Mouse (Mus musculus) lung, adult 18-20 months (tissue): ENCODE measurements around the gene Perp.

Experiments
- DNase-seq, 2 experiments: peaks; one replicate each; pipeline ENCODE4 v3.0.0; 2022; ENCODE audit warnings: mixed read lengths in 2 of 2

Gene Perp

DNA sequence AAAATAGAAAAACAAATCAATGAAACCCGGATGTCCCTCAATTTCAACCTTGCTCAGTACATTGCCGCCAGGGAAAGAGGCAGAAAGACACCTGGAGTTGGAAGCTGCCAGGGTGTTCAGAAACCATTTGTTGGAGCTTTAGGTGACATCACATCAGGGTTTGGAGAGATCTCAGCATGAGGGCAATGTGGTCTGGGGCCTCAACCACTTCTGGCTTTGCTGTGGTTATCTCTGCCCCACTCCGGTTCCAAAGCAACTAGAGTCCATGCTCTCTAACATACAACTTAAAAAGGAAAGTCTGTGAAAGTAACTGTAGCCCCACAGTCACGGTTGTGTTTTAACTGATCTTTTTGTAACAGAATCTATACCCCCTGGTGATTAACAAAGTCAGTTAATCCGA lies 19.9 kb downstream of the Perp start:
- no peak for DNase-seq

DNA sequence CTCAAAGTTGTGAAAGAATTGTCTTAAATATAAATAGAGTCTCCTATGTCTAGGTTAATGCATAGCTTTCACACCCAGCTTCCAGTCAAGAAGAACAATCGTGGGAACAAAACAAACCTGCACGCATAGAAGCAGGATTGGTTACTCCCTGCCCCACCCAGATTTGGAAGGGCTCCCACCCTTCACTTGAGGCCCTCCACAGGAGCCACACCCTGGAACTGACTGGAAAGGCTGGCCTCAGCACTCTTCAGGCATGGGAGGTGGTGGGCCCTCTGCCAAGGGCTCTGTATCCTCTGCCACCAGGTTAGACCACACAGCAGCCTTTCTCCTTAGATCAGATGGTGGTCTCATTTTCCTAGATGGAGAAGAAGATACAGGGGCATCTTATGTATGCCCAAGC lies 26.2 kb downstream of the Perp start:
- DNase-seq = peak in 1 of 2 experiments; percentile 31

DNA sequence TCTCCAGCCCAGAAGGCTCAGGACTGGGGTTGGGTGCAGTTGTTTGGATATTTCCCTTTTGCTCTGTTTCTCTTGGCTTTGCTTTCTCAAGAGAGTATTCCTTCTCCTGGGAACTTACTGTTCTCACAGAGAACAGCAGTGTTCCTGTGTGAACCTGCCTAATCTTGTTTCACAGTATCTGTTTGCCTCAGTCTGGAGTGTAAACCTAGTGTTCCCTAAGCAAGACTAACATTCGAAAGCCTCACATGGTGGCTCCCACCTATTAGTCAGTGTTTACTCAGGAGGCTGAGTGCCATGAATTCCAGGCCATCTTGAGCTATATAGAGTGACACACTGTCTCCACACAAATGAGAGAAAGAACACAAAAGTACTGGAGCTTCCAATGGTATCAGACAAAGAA lies 31.4 kb downstream of the Perp start:
- peak in 1 of 2 experiments; percentile 33 for DNase-seq

DNA sequence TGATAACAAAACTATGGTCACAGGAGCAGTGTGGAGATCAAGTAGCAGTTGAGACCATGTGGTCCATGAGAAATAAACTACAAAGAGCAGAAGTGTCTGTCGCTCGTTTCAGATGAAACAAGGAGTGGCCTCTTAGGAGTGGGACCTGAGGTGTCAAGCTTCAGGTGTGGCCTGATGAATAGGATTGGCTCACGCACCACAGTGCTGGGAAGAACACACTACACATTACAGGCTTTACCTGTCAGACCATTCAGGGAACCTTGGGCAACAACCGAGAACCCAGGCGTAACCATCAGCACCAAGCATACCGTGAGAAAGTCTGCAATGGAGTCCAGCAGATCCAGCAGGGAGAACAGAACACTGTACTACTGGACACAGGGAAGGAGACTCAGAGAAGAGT lies 33.3 kb downstream of the Perp start:
- no peak for DNase-seq

DNA sequence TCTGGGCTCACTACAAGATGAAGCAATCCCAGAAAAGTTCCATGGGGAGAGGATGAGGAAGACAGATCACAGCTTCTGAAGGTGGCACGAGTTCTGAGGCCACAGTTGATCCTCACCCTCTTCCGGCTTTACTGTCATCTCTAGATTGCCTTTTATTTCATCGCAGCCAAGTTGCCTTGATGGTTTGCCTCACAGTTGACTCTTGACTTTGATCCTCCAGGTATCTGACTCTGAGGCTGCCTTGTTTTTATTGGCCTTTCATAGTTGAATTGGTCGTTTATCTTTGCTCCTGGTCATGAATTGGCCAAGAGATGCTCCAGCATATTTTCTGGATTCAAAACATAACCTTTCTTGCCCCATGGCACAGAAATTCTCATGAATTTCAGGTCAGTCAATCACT lies 34.3 kb downstream of the Perp start:
- DNase-seq = no peak

DNA sequence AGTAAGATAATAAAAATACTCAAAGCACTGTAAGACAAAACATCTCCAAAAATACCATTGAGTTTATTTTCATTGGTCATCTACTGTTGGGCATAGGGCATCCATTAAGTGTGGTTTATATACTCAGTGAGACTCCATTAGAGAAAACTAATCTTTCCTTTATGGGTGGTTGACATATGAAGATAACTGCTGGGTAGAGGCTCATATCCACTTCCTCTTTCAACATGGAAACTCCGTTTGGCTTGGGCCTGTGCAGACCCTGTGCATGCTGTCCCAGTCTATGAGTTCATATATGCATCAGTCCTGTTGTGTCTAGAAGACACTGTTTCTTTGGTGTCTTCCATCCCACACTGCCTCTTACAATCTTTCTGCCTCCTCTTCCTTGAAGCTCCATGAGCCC lies 34.9 kb downstream of the Perp start:
- no peak for DNase-seq

DNA sequence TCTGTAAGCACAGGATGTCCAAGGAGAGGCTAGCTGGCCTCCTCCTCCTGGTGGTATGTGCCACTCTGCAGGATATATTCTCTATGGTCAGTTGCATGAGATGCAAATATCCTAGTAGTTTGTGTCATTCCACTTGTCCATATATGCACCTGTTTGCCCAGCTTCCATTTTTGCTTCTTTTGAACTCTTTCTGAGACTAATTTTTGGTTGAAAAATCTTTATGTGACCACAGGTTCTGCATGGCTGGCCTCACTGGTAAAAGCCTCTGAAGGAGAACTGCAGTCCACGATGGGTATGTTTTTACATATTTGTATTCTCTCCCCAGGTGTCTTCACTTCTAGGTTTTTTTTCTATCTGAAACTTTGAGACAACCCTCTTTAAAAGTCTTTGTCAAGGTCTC lies 37.4 kb downstream of the Perp start:
- no peak for DNase-seq

DNA sequence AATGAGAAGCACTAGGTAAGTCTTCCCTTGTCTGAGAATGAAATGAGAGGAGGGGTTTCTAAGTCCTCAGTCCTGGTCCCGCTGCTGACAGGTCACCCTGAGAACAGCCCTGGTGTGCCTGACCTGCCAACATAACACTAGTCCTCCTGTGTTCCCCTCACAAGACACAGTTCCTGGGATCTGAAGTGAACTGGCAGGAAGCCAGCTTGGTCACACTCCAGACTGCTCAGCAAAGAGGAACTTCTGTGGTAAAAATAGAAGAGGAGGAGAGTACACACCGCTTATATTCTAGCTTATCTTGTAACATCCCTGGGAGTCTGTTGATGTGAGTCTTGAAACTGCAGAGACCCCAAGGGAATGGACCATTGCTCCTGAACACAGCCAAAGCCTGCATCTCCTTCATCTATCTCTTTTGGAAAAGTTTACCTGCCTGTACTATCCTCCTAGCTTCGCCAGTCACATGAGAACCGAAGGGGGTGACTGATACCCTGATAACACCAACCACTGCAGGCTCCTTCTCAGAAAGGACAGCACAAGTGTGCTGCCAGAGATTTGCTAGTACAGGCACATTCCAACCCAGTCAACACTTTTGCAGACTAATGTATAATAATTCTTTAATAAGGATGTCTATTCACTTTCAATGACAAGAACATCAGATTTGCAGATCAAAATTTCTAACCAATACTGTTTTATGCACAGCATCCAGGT lies 42.3 kb downstream of the Perp start:
- DNase-seq = peak; percentile 51 to 56

DNA sequence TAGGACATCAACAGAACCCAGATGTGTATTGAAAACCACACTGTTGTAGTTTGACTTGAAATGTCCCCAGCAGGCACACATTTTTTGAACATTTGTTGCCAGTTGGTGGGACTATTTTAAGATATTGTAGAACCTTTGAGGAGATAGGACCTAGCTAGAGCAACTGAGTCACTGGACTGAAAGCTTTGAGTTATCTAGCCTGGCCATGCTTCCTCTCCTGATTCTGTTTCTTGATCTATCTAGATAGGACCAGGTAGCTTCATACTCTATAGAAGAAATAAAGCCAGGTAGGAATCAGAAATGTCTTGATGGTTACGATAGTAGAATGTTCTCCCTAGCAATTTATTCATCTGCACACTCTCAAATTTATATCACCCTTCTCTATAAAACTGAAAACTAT lies 43.9 kb downstream of the Perp start:
- no peak for DNase-seq

DNA sequence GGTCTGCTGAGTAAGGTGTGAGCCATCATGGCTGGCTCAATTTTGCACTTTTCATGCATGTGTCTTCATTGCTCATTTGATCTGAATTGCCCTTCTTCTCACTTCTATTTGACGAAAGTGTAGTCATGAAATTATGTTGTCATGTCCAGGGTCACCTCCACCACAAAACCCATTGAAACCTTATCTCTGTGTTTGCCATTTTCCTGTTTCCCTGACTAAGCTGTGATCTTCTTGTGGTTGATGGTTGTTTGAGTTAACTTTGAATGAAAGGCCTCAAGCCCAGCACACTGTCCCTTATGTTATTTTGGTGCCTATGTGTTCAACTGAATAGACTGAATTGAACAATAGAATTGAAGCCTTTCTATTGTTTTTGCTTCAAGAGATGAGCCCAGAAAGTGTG lies 44.4 kb downstream of the Perp start:
- DNase-seq = no peak

DNA sequence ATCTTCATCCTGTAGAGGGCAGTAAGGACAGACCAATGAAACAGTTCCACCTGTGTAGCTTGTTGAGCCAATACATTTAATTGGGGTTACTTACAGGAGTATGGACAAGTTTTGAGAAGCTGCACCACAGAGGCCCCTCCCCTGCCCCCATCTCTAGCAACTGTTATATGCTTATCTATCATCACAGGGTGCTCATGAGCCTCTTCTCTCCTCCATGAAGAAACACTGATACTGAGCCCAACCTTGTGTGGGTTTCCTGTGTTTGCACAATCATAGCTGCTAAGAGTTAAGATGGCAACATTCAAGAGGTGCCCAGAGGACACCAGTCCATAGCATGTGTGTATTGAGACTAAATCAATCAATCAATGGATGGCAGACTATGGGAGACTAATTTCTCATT lies 46.3 kb downstream of the Perp start:
- DNase-seq = no peak

DNA sequence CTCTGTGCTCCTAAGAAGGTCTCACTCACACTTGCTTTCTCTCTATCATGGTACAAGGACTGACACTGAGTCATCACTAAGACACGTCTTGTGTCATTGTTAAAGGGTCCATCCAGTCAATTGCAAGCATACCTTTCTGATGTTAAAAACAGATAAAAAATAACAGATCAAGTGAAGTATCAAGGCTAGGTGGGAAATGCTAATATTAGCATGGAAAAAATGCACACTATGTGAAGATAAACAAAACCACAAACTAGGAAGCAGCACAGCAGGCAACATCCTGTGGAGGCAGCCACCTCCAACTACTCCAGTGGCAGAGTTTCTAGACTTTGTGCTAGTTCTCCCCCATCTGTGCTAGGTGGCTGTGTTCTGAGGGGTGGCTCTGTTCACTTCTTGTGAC lies 47.3 kb downstream of the Perp start:
- DNase-seq = no peak

DNA sequence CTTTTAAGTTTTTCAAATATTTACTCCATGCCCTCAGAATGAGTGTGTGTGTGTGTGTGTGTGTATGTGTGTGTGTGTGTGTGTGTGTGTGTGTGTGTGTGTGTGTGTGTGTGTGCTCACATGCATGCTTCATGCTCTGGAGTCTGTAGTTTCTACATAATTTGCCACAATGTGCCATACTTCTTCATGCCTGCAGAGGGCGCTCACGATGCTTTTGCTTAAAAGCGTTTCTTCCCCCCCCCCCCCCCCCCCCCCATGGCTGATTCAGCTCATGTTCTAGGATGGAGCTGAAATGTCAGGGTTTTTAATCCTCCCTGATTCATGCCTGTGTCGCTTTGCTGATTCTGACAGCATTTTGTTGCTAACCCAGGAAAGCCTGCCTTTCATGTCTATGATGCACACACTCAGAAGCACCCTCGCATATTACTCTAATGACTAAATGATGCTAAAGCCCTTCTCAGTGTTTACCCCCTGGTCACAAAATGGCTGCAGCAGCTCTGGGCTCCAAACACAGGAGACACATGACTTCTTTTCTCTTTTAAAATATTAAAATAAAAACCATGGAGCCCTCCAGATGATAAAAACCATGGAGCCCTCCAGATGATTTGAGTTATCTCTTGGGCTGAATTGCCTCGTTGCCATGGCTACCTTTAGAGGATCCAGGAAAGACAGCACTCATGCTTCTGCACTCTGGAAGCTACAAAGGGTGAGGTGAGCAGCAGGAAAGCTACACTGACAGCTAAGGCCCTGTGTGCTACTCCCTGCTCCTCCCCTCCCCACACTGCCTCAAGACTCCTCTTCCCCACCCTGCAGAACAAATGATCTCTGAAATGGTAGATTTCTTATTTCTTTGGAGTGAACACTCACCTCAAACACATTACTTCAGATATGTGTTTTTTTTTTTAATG lies 49.7 kb downstream of the Perp start:
- DNase-seq = no peak

DNA sequence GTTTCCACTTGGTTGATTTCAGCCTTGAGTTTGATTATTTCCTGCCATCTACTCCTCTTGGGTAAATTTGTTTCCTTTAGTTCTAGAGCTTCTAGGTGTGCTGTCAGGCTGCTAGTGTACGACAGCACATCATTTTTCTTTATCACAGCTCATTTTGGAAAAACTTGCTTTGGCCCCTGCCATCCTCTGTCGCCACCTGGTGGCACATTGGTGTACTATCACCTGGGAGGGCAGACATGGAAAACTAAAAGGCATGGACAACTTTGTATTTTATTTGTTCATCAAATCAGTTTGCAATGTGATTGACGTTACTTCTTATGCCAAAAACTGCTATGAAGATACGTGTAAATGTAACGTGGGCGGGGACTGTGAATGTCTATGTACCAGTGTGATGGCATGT lies 59.3 kb downstream of the Perp start:
- DNase-seq = peak in 1 of 2 experiments; percentile 23
